Mouse (Mus musculus): ENCODE results near the gene Socs4. TPM values are rescaled to one million over a fixed set of nuclear protein-coding genes. Genes with fewer than 3 reads are reported as not detected.

Socs4 gene
- total RNA-seq (2014; fragmentation: Nextera tagmentation) (26.8 and 39.5 TPM in 2 replicates), total RNA-seq (2017) (20.5 and 25.6 TPM in 2 replicates)

DNA sequence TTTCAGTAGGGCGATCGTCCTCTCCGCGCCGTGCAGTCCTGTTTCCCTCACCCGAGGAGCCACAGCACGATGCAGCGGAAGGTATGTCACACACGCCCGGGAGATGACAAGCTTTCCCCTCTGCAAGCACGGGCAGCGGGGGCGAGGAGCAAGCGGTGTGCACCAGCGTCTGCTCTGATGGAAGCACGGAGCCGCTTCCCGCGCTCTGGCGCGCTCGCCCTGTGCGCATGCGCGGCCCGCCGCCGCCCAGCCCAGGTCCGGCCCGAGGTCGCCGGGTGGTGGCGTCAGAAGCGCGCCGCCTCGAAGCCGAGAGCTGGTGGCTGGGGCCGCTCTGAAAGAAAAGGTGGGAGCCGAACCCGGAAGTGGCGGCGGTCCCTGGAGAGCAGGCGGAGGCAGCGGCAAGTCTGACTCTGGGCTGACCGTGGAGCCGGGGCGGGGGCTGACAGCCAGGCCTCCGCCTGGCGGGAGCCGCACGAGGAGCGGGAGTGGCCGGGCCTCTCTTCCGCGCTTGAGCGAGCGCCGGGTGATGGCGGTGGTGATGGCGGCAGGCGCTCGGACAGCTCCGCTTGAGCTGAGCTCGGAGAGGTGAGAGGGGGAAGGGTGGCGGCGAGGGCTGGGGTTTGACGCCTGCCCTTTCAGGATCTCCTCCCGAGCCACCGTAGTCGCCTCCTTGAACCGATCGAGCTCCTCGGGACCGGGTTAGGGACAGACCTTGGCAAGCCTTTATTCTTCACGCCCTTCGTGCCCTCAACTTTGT lies at the start of gene Socs4, which contains the start of gene Wdhd1:
Gene Socs4 (plus strand): TSS at position 295 of the 757 bp plus-strand sequence.
Gene Wdhd1 (minus strand): TSS at position 221 of the 757 bp plus-strand sequence.
- ATAC-seq (replicated peaks; ENCODE audit: low FRiP score, low TSS enrichment, poor library complexity, severe bottlenecking), result peak; percentile 85

DNA sequence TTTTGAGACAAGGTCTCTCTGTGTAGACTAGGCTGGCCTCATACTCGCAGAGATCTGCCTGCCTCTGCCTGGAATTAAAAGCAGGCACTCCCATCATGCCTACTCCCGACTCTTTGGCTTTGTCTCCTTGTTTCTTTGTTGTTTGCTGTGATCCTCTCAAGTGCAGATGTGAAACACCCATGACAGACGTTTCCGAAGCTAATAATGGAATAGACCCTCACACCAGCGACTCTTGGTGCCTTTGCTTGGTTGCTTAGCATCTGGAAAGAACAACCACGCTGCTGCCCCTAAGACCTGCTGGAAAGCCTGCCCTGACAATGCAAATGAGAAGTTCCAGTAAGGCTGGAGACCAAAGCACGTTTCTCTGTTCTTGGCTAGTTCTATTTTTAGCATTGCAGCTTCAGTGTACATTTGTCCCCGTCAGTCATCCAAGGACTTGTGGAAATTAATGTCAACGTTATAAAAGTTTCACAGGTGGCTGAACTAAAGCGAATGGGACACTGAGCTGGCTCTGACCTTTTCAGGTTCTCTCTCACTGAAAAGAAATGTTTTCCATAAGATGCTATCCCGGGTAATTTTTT lies 46.8 kb upstream of the Socs4 start:
- ATAC-seq (replicated peaks; ENCODE audit: low FRiP score, low TSS enrichment, poor library complexity, severe bottlenecking), result no peak

DNA sequence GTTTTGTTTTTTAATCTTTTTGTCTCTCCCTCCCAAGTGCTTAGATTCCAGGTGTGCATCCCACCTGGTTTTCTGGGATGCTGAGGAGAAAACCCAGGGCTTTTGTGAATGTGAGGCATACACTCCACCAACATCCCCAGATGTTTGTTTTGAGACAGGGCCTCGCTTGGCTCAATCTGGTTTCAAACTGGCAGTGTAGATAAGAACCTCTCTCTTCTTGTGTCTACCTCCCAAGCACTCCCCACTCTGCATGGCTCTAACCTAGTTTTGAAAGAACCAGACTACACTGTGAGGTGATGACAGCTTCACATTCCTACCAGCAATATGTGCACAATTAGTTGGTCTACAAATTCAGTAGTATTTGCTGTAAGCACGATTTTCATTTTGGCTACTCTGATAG lies 43.1 kb upstream of the Socs4 start:
- peak; percentile 96 for ATAC-seq (replicated peaks; ENCODE audit: low FRiP score, low TSS enrichment, poor library complexity, severe bottlenecking)

DNA sequence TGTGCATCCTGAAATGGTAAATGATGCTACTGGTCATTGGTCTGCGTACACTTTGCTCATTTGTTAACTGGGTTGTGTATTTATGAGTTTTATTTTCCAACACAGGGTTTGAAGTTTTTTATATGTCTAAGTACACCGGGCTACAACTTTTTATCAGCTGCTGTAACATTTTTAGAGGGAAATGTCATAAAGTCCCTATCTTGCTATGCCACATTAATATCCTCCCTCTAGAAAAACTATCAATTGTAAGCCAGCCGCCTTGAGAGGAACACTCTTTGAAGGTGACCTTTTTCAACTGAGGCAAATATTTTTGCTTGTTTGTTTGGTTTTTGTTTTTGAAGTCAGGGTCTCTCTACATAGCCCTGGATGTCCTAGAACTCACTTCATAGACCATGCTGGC lies 42.7 kb upstream of the Socs4 start:
- peak; percentile 79 for ATAC-seq (replicated peaks; ENCODE audit: low FRiP score, low TSS enrichment, poor library complexity, severe bottlenecking)

DNA sequence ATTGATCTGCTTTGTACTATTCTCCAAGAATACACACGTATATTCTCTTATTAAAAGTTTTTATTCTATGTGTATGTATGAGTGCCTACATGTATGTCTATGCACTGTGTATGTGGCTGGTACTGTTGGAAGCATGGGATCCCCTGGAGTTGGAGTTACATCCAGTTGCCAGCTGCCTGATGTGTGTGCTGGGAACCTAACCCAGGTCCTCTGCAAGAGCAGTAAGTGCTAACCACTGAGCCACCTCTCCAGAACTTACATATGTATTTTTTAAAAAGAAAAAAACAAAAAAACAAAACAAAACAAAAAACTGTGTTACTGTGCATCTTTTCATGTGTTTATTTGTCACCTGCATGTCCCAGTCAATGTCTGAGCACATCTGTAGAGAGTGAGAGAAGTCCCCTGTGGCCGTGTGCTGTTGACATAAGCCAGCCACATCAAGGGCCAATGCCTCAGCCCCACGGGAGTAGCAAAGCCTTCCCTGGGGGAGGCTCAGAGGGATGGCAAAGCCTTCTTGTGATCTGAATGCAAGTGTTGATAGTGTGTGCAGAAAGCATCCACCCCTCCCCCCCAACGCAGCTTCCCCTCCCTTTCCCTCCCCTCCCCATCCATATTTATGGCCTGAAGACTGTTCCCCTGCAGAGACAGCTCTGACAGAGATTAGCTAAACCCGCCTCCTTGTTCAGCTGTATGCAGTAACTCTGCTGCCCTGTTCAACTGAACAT lies 42.0 kb upstream of the Socs4 start:
- no peak for ATAC-seq (replicated peaks; ENCODE audit: low FRiP score, low TSS enrichment, poor library complexity, severe bottlenecking)

DNA sequence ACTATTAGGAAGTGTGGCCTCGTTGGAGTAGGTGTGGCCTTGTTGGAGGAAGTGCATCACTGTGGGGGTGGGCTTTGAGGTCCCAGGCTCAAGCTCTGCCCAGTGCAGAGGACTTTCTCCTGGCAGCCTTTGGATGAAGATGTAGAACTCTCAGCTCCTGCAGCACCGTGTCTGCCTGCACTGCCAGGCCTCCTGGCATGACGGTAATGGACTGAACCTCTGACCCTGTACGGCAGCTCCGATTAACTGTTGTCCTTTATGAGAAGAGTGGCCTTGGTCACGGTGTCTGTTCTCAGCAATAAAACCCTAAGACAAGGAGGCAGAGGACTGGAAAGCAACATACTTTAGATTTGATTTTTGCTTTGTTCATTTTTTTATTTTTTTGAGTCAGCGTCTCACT lies 40.2 kb upstream of the Socs4 start:
- ATAC-seq (replicated peaks; ENCODE audit: low FRiP score, low TSS enrichment, poor library complexity, severe bottlenecking), result no peak

DNA sequence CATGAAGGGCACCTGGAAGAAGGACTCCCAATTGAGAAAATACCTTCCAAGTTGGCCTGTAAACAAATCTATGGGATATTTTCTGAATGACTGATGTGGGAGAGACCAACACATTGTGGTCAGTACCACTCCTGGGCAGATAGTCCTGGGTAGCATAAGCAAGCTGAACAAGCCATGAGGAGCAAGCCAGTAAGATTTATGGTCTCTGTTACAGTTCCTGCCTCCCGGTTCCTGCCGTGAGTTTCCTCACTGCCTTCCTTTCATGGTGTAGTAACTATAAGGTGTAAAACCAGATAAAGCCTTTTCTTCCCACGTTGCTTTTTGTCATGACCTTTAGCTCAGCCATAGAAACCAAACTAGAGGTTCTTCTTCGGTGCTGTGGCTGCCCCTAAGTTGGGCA lies 39.4 kb upstream of the Socs4 start:
- no peak for ATAC-seq (replicated peaks; ENCODE audit: low FRiP score, low TSS enrichment, poor library complexity, severe bottlenecking)

DNA sequence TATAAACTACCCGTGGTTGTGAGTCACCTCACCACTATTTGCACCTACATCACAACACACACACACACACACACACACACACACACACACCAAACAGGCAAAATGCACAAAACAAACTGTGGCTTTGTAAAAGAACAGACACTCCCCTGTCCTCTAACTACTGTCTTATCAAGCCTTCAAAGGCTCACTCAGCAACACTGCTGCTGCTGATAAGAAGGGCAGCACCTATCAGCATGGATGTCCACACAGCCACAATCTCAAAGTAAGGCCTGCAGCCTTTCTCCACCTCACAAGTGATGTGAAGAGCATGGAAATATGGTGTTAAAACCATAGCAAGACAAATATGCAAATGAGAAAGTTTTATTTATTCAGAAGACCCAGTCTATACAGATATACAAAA lies 36.1 kb upstream of the Socs4 start:
- peak; percentile 100 for ATAC-seq (replicated peaks; ENCODE audit: low FRiP score, low TSS enrichment, poor library complexity, severe bottlenecking)

DNA sequence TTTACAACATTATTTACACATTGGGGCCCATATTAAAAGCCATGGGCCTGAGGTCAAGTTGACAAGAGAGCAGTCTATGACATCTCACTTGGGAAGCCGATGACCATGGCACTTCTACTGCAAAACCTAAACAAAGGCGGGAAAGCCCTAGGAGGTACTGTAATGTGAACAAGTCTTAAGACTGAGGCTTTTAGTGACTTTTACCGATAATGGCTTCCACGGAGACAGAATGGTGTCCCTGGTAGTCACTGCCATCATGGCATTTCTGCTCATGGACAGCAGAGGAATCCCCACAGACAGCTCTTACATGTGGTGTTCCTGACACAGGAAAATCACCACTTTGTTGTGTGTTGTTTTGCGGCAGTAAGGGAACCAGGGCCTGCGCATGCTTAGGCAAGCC lies 35.7 kb upstream of the Socs4 start:
- no peak for ATAC-seq (replicated peaks; ENCODE audit: low FRiP score, low TSS enrichment, poor library complexity, severe bottlenecking)

DNA sequence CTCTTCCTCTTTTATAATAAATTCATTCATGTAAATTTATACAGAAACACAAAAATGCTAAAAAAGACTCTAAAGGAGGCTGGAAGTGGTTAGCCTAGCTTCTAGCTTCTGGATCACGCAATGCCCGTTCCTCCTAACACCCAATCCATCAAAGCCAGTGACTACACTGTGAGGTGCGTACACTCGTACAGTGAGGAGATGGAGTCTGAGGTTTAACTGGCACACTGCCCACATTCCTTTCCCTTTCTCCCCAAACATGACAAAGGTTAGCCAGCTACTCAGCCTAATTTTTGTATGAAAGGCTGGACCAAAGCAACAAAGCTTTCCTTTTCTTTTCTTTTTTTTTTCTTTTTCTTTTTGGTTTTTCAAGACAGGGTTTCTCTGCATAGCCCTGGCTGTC lies 34.0 kb upstream of the Socs4 start:
- ATAC-seq (replicated peaks; ENCODE audit: low FRiP score, low TSS enrichment, poor library complexity, severe bottlenecking), result no peak

DNA sequence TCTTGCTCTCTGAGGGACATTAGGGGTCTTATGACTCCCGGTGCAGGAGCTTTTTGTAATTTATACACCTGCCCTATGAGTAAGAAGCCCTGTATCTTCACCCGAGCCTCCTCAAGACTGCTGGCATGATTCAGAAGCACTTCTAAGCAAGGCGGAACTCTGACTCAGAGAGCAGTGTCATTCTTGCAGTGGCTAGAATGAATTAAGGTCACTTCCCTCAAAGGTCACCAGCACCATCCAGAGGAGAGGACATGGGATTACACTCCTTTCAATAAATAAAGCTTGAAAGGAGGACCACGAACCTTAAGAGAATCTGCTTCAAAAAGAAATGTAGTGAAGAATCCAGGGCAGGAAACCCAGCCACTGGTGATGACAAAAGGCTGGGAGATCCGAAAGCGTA lies 26.9 kb upstream of the Socs4 start:
- ATAC-seq (replicated peaks; ENCODE audit: low FRiP score, low TSS enrichment, poor library complexity, severe bottlenecking), result no peak

DNA sequence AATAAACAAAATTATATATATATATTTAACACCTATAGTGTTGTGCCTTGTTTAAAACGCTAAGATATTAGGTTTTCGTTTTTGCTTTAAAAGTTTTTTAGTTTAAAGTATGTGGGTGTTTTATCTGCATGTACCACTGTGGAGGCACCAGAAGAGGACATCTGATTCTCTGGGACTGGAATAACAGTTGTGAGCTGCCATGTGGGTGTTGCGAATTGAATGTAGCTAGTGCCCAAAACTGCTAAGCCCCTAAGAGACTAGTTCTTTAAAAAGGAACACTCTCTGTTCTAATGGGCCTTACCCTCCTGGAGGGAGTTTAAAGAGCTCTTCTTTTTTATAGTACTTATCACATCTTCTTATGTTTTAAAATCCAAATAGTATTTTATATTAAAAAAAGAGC lies 11.9 kb upstream of the Socs4 start:
- ATAC-seq (replicated peaks; ENCODE audit: low FRiP score, low TSS enrichment, poor library complexity, severe bottlenecking), result no peak

DNA sequence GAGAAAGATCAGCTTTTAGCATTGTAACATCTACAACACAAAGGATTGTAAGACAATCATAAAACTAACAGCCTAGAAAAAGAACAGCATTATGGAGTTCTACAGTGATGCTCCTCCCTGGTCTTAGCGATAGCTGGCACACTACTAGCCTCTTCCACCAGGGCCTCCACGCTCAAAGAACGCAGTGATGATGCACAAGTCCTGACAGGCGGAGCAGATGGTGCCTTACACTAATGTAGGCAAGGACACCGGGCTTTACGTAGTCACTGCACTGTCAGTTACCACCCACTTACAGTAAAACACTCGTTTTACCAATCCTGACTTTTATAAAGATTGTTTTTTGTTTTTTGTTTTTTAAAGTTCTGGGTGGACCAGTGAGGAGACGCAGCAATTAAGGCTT lies 10.9 kb upstream of the Socs4 start:
- no peak for ATAC-seq (replicated peaks; ENCODE audit: low FRiP score, low TSS enrichment, poor library complexity, severe bottlenecking)

DNA sequence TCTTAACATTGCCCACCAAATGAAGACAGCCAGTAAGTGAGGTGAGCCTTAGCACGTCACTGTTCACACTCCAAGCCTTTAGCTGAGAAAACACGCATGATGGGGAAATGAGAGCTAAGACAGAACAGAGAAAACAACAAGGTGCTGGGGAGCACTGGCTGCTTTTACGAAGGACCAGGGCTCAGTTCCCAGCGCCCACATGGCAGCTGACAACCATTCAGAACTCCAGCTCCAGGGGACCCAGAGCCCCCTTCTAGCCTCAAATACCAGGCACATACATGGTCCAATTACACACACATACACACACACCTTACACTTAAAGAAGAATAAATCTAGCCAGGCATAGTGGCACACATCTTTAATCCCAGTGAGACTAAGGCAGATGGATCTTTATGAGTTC lies 7.7 kb upstream of the Socs4 start:
- ATAC-seq (replicated peaks; ENCODE audit: low FRiP score, low TSS enrichment, poor library complexity, severe bottlenecking), result no peak

DNA sequence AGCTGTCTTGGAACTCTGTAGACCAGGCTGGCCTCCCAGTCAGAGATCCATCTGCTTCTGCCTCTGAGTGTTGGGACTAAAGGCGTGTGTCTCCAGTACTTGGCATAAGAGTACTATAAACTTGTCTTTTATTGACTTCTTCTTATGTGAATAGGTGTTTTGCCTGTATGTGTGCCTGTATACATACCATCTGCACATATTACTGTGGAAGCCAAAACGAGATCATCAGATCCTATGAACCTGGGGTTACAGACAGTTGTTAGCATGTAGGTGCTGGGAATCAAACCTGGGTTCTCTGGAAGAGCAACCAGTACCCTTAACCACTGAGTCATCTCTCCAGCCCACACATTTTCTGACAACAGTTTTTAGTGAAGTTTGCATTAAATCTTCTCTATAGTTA lies 7.0 kb upstream of the Socs4 start:
- ATAC-seq (replicated peaks; ENCODE audit: low FRiP score, low TSS enrichment, poor library complexity, severe bottlenecking), result no peak

DNA sequence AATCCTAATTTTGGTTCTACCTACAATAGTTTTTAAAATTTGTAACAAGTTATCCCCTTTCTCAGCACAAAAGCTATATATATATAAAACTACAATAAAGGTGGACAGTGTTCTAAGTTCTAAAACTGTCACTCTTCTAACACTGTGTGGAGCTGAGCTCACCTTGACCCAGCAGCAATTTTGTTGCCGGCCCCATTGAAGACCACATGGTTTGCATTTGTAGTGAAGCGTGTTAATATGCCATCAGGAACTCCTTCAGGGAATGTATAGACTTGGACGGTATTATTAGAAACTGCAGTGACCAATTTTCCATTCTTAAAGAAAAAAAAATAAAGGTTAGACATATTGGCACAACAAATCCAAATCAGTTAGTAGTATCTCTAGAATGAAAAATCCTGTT lies 3.0 kb upstream of the Socs4 start:
- no peak for ATAC-seq (replicated peaks; ENCODE audit: low FRiP score, low TSS enrichment, poor library complexity, severe bottlenecking)

DNA sequence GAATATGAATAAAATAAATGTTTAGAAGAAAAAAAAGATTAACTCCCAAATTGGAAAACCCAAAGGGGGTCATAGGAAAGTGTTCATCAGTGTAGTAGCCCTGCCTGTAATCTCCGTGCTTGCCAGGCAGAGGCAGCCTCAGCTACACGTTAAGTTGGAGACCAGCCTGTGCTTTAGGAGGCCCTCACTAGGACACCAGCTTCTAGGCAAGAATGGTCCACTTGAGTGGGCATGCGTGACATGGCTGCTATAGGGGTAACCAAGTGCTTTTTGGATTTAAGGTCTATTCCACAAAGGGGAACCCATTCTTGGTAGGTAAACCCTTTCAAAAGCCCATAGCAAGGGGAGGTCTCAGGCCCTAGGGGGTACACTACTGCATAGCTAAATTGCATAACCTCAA lies 1.3 kb upstream of the Socs4 start:
- peak; percentile 53 for ATAC-seq (replicated peaks; ENCODE audit: low FRiP score, low TSS enrichment, poor library complexity, severe bottlenecking)

DNA sequence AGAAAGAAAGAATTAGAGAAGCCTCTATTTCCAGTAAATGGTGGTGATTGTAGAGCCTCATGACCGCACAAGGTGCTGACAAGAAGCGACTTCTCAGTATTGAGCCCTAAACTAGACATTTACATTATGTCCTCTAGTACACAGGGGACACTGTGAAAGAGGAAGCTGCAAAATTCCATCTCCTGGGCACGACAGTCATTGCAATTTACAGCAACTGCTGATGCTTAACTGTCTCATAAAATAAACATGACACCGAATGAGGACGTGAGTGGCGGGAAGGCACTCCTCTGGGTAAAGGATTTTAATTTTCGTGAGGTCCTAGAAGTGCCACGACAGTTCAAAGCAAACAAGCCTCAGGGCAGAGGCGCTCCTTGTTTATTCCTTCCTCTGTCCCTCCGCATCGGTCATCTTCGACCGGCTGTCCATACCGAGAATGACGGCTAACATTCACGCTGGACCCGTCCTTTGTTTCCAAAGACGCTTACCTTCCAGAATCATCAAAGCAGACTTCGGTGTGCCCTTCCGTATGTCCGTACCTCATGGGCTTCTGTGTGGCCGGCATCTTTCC lies 611 bp upstream of the Socs4 start:
- peak; percentile 45 for ATAC-seq (replicated peaks; ENCODE audit: low FRiP score, low TSS enrichment, poor library complexity, severe bottlenecking)

DNA sequence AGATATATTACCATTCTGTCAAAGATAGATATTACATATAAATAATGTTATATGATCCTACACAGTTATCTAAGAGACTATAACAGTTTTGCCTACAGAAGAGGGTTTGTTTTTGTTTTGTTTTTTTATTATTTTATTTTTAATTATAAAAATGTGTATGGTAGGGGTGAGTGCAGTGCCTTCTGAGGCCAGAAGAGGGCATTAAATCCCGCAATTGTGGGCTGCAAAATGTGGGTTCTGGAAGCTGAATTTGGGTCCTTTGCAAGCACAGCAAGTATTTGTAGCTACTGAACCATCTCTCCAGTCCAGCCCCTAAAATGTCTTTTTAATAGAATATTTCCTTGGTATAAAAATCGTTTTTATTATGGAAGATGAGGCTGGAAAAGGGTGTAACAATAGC lies 2.3 kb downstream of the Socs4 start:
- no peak for ATAC-seq (replicated peaks; ENCODE audit: low FRiP score, low TSS enrichment, poor library complexity, severe bottlenecking)

DNA sequence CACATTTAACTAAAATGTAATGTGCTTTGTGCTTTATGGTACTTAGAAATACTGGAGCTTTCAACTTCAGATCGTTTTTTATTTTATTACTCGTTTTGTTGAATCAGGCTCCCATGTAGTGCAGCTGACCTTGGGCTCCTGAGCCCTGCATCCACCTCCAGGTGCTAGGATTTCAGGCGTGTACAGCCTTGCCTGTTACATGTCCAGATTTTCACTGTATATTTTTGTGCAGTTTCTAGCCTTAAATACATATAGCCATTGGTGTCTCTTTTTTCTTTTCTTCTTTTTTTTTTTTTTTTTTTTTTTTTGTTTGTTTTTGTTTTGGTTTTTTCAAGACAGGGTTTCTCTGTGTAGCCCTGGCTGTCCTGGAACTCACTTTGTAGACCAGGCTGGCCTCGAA lies 4.8 kb downstream of the Socs4 start:
- ATAC-seq (replicated peaks; ENCODE audit: low FRiP score, low TSS enrichment, poor library complexity, severe bottlenecking), result no peak
